Mouse (Mus musculus): ENCODE data around the gene Bbof1. TPM values are rescaled to one million over a fixed set of nuclear protein-coding genes. Genes with fewer than 3 reads are reported as not detected.

The Bbof1 gene
- polyA plus RNA-seq, 1 experiment from 2014 or later: 2.1 TPM

GRCm38 (mm10) chr12:84447386-84447785 is 38.5 kb downstream of the Bbof1 start:
- no peak for ATAC-seq (ENCODE audit: insufficient number of reproducible peaks, insufficient read depth, low FRiP score, low TSS enrichment, low read depth)
- H3K27me3 ChIP-seq: 0 out of 2 replicates have a peak, but pooled peaks cover 5% of the 10 kb centered on the region
- no peak overlapping the region for H3K27ac ChIP-seq
- peaks cover 10% of the 10 kb centered on the region for H3K4me1 ChIP-seq (replicated peaks)
- H3K4me3 ChIP-seq (replicated peaks): no peak overlapping the region
- H3K9ac ChIP-seq (replicated peaks): no peak overlapping the region
- 71% methylated on average over 1 of the region's 1 CpGs for WGBS
- H3K9me3 ChIP-seq: no peaks in the 10 kb centered on the region
- no peaks in the 10 kb centered on the region for H3K36me3 ChIP-seq
- H3K4me2 ChIP-seq: no peak overlapping the region

- H3K27ac ChIP-seq: no peak overlapping the region
- WGBS: 81% methylated on average over 6 of the region's 6 CpGs
Observed at GRCm38 (mm10) chr12:84448181-84448580, 39.3 kb downstream of the Bbof1 start.

GRCm38 (mm10) chr12:84449887-84450286 is 41.0 kb downstream of the Bbof1 start:
- H3K27ac ChIP-seq: no peak overlapping the region
- H3K36me3 ChIP-seq: no peaks in the 10 kb centered on the region
- peak overlapping the region; percentile 63 for H3K9ac ChIP-seq (replicated peaks)
- H3K27me3 ChIP-seq: 0 out of 2 replicates have a peak, but pooled peaks cover 5% of the 10 kb centered on the region
- peak overlapping the region; percentile 96 for H3K4me2 ChIP-seq
- H3K9me3 ChIP-seq: no peaks in the 10 kb centered on the region
- no peak for ATAC-seq (ENCODE audit: insufficient number of reproducible peaks, insufficient read depth, low FRiP score, low TSS enrichment, low read depth)
- H3K4me1 ChIP-seq (replicated peaks): peaks cover 12% of the 10 kb centered on the region
- peak overlapping the region; percentile 65 for H3K4me3 ChIP-seq (replicated peaks)
- WGBS: 51% methylated on average over 10 of the region's 10 CpGs

More at GRCm38 (mm10) chr12:84448181-84448580, 39.3 kb downstream of the Bbof1 start:
- H3K36me3 ChIP-seq: no peaks in the 10 kb centered on the region
- peaks cover 12% of the 10 kb centered on the region for H3K4me1 ChIP-seq (replicated peaks)
- no peak for ATAC-seq (ENCODE audit: insufficient number of reproducible peaks, insufficient read depth, low FRiP score, low TSS enrichment, low read depth)
- H3K27me3 ChIP-seq: 0 out of 2 replicates have a peak, but pooled peaks cover 5% of the 10 kb centered on the region
- no peak overlapping the region for H3K9ac ChIP-seq (replicated peaks)
- no peak overlapping the region for H3K4me2 ChIP-seq
- H3K9me3 ChIP-seq: no peaks in the 10 kb centered on the region
- H3K4me3 ChIP-seq (replicated peaks): no peak overlapping the region

- 0 out of 2 replicates have a peak, but pooled peaks cover 5% of the 10 kb centered on the region for H3K27me3 ChIP-seq
- H3K9ac ChIP-seq (replicated peaks): peak overlapping the region; percentile 63
- peak overlapping the region; percentile 65 for H3K4me3 ChIP-seq (replicated peaks)
- peaks cover 12% of the 10 kb centered on the region for H3K4me1 ChIP-seq (replicated peaks)
- peak overlapping the region; percentile 68; the same call in 1 of the 2 replicates for H3K27ac ChIP-seq
- 1% methylated on average over 6 of the region's 6 CpGs for WGBS
- H3K36me3 ChIP-seq: no peaks in the 10 kb centered on the region
- peak overlapping the region; percentile 96 for H3K4me2 ChIP-seq
- no peak; the same call in 1 of the 2 replicates for ATAC-seq (ENCODE audit: insufficient number of reproducible peaks, insufficient read depth, low FRiP score, low TSS enrichment, low read depth)
- H3K9me3 ChIP-seq: no peaks in the 10 kb centered on the region
Observed at GRCm38 (mm10) chr12:84450351-84450717, 41.5 kb downstream of the Bbof1 start.

GRCm38 (mm10) chr12:84450718-84451646 is 42.1 kb downstream of the Bbof1 start, which contains the start of the genes Aldh6a1 and Lin52:
Aldh6a1 (minus strand) TSS chr12:84451004.
Lin52 (plus strand) TSS chr12:84451422.
- peak within 1 kb of the TSS; percentile 68; the same call in 1 of the 2 replicates for H3K27ac ChIP-seq
- H3K4me1 ChIP-seq (replicated peaks): peaks cover 12% of the 10 kb centered on the region
- no peaks in the 10 kb centered on the region for H3K9me3 ChIP-seq
- no peaks in the 10 kb centered on the region for H3K36me3 ChIP-seq
- under 1% methylated on average over 48 of the region's 49 CpGs for WGBS
- peak within 1 kb of the TSS; percentile 65 for H3K4me3 ChIP-seq (replicated peaks)
- ATAC-seq (ENCODE audit: insufficient number of reproducible peaks, insufficient read depth, low FRiP score, low TSS enrichment, low read depth): peak; percentile 99
- 0 out of 2 replicates have a peak, but pooled peaks cover 5% of the 10 kb centered on the region for H3K27me3 ChIP-seq
- H3K4me2 ChIP-seq: peak within 1 kb of the TSS; percentile 96
- peak within 1 kb of the TSS; percentile 65 for H3K9ac ChIP-seq (replicated peaks)

GRCm38 (mm10) chr12:84451801-84452200 is 42.9 kb downstream of the Bbof1 start:
- 3% methylated on average over 11 of the region's 11 CpGs for WGBS
- peaks cover 2% of the 10 kb centered on the region; the same call in 1 of the 2 replicates for H3K36me3 ChIP-seq
- H3K27me3 ChIP-seq: 0 out of 2 replicates have a peak, but pooled peaks cover 5% of the 10 kb centered on the region
- H3K9ac ChIP-seq (replicated peaks): peak overlapping the region; percentile 65
- peaks cover 12% of the 10 kb centered on the region for H3K4me1 ChIP-seq (replicated peaks)
- no peak for ATAC-seq (ENCODE audit: insufficient number of reproducible peaks, insufficient read depth, low FRiP score, low TSS enrichment, low read depth)
- H3K9me3 ChIP-seq: no peaks in the 10 kb centered on the region
- peak overlapping the region; percentile 65 for H3K4me3 ChIP-seq (replicated peaks)
- H3K4me2 ChIP-seq: peak overlapping the region; percentile 96
- H3K27ac ChIP-seq: no peak overlapping the region

GRCm38 (mm10) chr12:84456911-84457310 is 48.0 kb downstream of the Bbof1 start:
- H3K9me3 ChIP-seq: no peaks in the 10 kb centered on the region
- ATAC-seq (ENCODE audit: insufficient number of reproducible peaks, insufficient read depth, low FRiP score, low TSS enrichment, low read depth): no peak
- no peak overlapping the region for H3K4me2 ChIP-seq
- H3K27ac ChIP-seq: no peak overlapping the region
- peaks cover 7% of the 10 kb centered on the region for H3K4me1 ChIP-seq (replicated peaks)
- H3K4me3 ChIP-seq (replicated peaks): no peak overlapping the region
- H3K9ac ChIP-seq (replicated peaks): no peak overlapping the region
- no peaks in the 10 kb centered on the region for H3K27me3 ChIP-seq
- WGBS: 91% methylated on average over 3 of the region's 3 CpGs
- peaks cover 45% of the 10 kb centered on the region for H3K36me3 ChIP-seq

- Histone ChIP-seq H3K9me3 (no peaks in the 10 kb centered on the region), H3K4me3 (replicated peaks) (no peak overlapping the region), H3K4me1 (replicated peaks) (no peaks in the 10 kb centered on the region), H3K27me3 (no peaks in the 10 kb centered on the region), H3K4me2 (no peak overlapping the region), H3K27ac (no peak overlapping the region), H3K36me3 (peaks cover 73% of the 10 kb centered on the region), H3K9ac (replicated peaks) (no peak overlapping the region)
- 89% methylated on average over 1 of the region's 1 CpGs for WGBS
- no peak for ATAC-seq (ENCODE audit: insufficient number of reproducible peaks, insufficient read depth, low FRiP score, low TSS enrichment, low read depth)
Observed at GRCm38 (mm10) chr12:84459845-84460244, 51.0 kb downstream of the Bbof1 start.

GRCm38 (mm10) chr12:84461416-84461815 is 52.5 kb downstream of the Bbof1 start:
- Histone ChIP-seq H3K4me1 (replicated peaks) (no peaks in the 10 kb centered on the region), H3K4me3 (replicated peaks) (no peak overlapping the region), H3K4me2 (no peak overlapping the region), H3K9me3 (no peaks in the 10 kb centered on the region), H3K27me3 (no peaks in the 10 kb centered on the region), H3K9ac (replicated peaks) (no peak overlapping the region), H3K36me3 (peaks cover 75% of the 10 kb centered on the region), H3K27ac (no peak overlapping the region)
- WGBS: 91% methylated on average over 5 of the region's 5 CpGs
- ATAC-seq (ENCODE audit: insufficient number of reproducible peaks, insufficient read depth, low FRiP score, low TSS enrichment, low read depth): no peak

GRCm38 (mm10) chr12:84462856-84463255 is 54.0 kb downstream of the Bbof1 start:
- H3K4me3 ChIP-seq (replicated peaks): no peak overlapping the region
- no peak overlapping the region for H3K9ac ChIP-seq (replicated peaks)
- WGBS: 87% methylated on average over 3 of the region's 3 CpGs
- ATAC-seq (ENCODE audit: insufficient number of reproducible peaks, insufficient read depth, low FRiP score, low TSS enrichment, low read depth): no peak
- no peak overlapping the region for H3K27ac ChIP-seq
- H3K36me3 ChIP-seq: peaks cover 67% of the 10 kb centered on the region
- no peaks in the 10 kb centered on the region for H3K4me1 ChIP-seq (replicated peaks)
- H3K27me3 ChIP-seq: no peaks in the 10 kb centered on the region
- H3K9me3 ChIP-seq: no peaks in the 10 kb centered on the region
- no peak overlapping the region for H3K4me2 ChIP-seq

GRCm38 (mm10) chr12:84468701-84469100 is 59.8 kb downstream of the Bbof1 start:
- H3K27me3 ChIP-seq: no peaks in the 10 kb centered on the region
- no peaks in the 10 kb centered on the region for H3K9me3 ChIP-seq
- no peak overlapping the region for H3K4me3 ChIP-seq (replicated peaks)
- H3K36me3 ChIP-seq: peaks cover 43% of the 10 kb centered on the region
- WGBS: 0% methylated on average over 1 of the region's 1 CpGs
- H3K27ac ChIP-seq: no peak overlapping the region
- no peak for ATAC-seq (ENCODE audit: insufficient number of reproducible peaks, insufficient read depth, low FRiP score, low TSS enrichment, low read depth)
- H3K9ac ChIP-seq (replicated peaks): no peak overlapping the region
- no peak overlapping the region for H3K4me2 ChIP-seq
- H3K4me1 ChIP-seq (replicated peaks): no peaks in the 10 kb centered on the region
